Mouse (Mus musculus): ENCODE results near the gene Cd79a. TPM values are rescaled to one million over a fixed set of nuclear protein-coding genes. Genes with fewer than 3 reads are reported as not detected.

Gene Cd79a
- polyA plus RNA-seq, 2 experiments: 1.0 to 2.0 TPM

GRCm38 (mm10) chr7:24931651-24932050, 34.5 kb downstream of the Cd79a start:
- H3K4me3 ChIP-seq (ENCODE audit: insufficient read depth in 1 of 2, low read depth in 2 of 2, low read length in 2 of 2): no peak overlapping the region

DNA sequence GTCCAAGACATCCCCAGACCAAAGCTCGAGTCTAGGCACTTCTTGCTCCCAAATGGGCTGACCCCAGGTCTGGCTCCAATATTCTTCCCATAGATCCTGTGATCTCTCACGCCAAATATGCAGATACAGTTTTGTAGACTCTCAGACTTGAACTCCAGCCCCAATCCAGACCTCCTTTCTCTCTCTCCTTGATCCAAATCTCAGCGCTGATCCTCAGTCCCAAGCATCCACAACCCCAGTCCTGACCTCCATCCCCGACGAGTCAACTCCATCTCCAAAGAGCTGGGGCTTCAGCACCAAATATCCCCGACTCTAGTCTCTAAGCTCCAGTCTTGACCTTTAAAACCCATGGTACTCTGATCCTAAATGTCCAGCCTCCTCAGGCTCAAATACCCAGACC, 46.5 kb downstream of the Cd79a start:
- no peak for TF ChIP-seq EP300 (IDR thresholded peaks at IDR 0.05; ENCODE audit: low read depth)
- no peak for TF ChIP-seq CTCF (IDR thresholded peaks at IDR 0.05; ENCODE audit: low read depth)
- Histone ChIP-seq H3K27ac (no peak overlapping the region), H3K27me3 (ENCODE audit: control insufficient read depth, insufficient read depth, low read length) (peaks cover 70% of the 10 kb centered on the region), H3K4me2 (ENCODE audit: low read depth) (no peak overlapping the region), H3K36me3 (replicated peaks; ENCODE audit: control insufficient read depth, insufficient read depth, low read depth) (no peaks in the 10 kb centered on the region), H3K9me3 (ENCODE audit: control insufficient read depth, low read length) (no peaks in the 10 kb centered on the region), H3K4me3 (ENCODE audit: insufficient read depth in 1 of 2, low read depth in 2 of 2, low read length in 2 of 2) (no peak overlapping the region), H3K4me1 (replicated peaks; ENCODE audit: control insufficient read depth in 2 of 2, insufficient read depth in 2 of 2, low read length in 1 of 2) (no peaks in the 10 kb centered on the region), H3K9ac (replicated peaks) (no peak overlapping the region)
- ATAC-seq (ENCODE audit: insufficient read depth) (no peak), DNase-seq (ENCODE audit: low read depth in 3 of 3, low spot score in 3 of 3) (no peak)
- 6% methylated on average over 6 of the region's 6 CpGs for WGBS (ENCODE audit: insufficient replicate concordance)

More at GRCm38 (mm10) chr7:24931651-24932050, 34.5 kb downstream of the Cd79a start:
- TF ChIP-seq CTCF (IDR thresholded peaks at IDR 0.05; ENCODE audit: low read depth) (no peak), EP300 (IDR thresholded peaks at IDR 0.05; ENCODE audit: low read depth) (no peak)
- 3% methylated on average over 15 of the region's 15 CpGs for WGBS (ENCODE audit: insufficient replicate concordance)
- H3K9me3 ChIP-seq (ENCODE audit: control insufficient read depth, low read length): no peaks in the 10 kb centered on the region
- H3K4me1 ChIP-seq (replicated peaks; ENCODE audit: control insufficient read depth in 2 of 2, insufficient read depth in 2 of 2, low read length in 1 of 2): no peaks in the 10 kb centered on the region
- no peak overlapping the region for H3K9ac ChIP-seq (replicated peaks)
- no peaks in the 10 kb centered on the region for H3K36me3 ChIP-seq (replicated peaks; ENCODE audit: control insufficient read depth, insufficient read depth, low read depth)
- DNase-seq (ENCODE audit: low read depth in 3 of 3, low spot score in 3 of 3): no peak
- H3K27ac ChIP-seq: no peak overlapping the region
- H3K27me3 ChIP-seq (ENCODE audit: control insufficient read depth, insufficient read depth, low read length): peaks cover 53% of the 10 kb centered on the region
- no peak for ATAC-seq (ENCODE audit: insufficient read depth)
- no peak overlapping the region for H3K4me2 ChIP-seq (ENCODE audit: low read depth)

GRCm38 (mm10) chr7:24944257-24944950, 47.2 kb downstream of the Cd79a start, which contains the start of gene Gm4881:
Gene Gm4881 (minus strand): TSS chr7:24944494.
- no peak for TF ChIP-seq EP300 (IDR thresholded peaks at IDR 0.05; ENCODE audit: low read depth)
- no peak for TF ChIP-seq CTCF (IDR thresholded peaks at IDR 0.05; ENCODE audit: low read depth)
- WGBS (ENCODE audit: insufficient replicate concordance): 2% methylated on average over 71 of the region's 72 CpGs
- Histone ChIP-seq H3K4me1 (replicated peaks; ENCODE audit: control insufficient read depth in 2 of 2, insufficient read depth in 2 of 2, low read length in 1 of 2) (no peaks in the 10 kb centered on the region), H3K27me3 (ENCODE audit: control insufficient read depth, insufficient read depth, low read length) (peaks cover 77% of the 10 kb centered on the region), H3K36me3 (replicated peaks; ENCODE audit: control insufficient read depth, insufficient read depth, low read depth) (no peaks in the 10 kb centered on the region), H3K4me2 (ENCODE audit: low read depth) (peak within 1 kb of the TSS; percentile 23), H3K9me3 (ENCODE audit: control insufficient read depth, low read length) (no peaks in the 10 kb centered on the region), H3K9ac (replicated peaks) (no peak within 1 kb of the TSS), H3K27ac (no peak within 1 kb of the TSS), H3K4me3 (ENCODE audit: insufficient read depth in 1 of 2, low read depth in 2 of 2, low read length in 2 of 2) (peak within 1 kb of the TSS in 1 of 2 experiments; percentile 17; a peak in 2 of 4 replicates)
- DNase-seq (ENCODE audit: low read depth in 3 of 3, low spot score in 3 of 3) (no peak), ATAC-seq (ENCODE audit: insufficient read depth) (no peak)

DNA sequence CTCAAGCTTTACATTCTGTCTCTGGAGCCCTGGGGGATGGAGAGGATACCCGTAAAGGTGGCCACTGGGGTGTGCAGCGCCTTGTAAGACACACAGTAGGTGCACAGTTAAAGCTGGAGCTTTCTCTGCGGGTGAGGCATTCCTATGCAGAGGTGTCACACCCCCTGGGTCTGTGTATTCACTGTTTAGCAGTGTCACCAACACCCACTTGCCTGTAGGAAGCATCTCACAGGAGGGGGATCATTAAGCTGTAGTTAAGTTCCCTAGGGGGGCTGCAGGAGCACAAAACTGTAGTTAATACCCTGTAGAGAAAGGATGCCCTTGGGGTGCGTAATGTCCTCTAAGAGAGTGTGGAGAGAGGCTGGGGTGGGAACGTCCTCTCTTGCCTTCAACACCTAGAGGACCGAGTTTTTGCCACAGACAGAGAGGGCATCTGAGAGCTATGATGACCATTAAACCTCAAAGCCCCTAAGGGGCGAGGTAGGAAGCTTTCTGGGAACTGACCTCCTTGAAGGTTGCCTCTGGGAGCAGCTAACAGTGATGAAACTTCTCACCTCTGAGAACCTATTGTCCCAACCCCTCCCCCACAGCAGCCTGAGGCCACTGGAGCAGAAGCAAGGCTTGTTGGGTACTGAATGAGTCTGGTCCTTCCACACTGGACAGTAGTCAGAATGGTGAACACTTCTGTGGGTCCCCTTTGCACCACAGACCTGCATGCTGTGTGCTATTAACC, 50.3 kb downstream of the Cd79a start:
- H3K36me3 ChIP-seq (replicated peaks; ENCODE audit: control insufficient read depth, insufficient read depth, low read depth): no peaks in the 10 kb centered on the region
- no peak overlapping the region for H3K27ac ChIP-seq
- H3K27me3 ChIP-seq (ENCODE audit: control insufficient read depth, insufficient read depth, low read length): peaks cover 97% of the 10 kb centered on the region
- WGBS (ENCODE audit: insufficient replicate concordance): 3% methylated on average over 7 of the region's 7 CpGs
- no peaks in the 10 kb centered on the region for H3K9me3 ChIP-seq (ENCODE audit: control insufficient read depth, low read length)
- no peak for TF ChIP-seq EP300 (IDR thresholded peaks at IDR 0.05; ENCODE audit: low read depth)
- no peak for TF ChIP-seq CTCF (IDR thresholded peaks at IDR 0.05; ENCODE audit: low read depth)
- DNase-seq (ENCODE audit: low read depth in 3 of 3, low spot score in 3 of 3) (no peak), ATAC-seq (ENCODE audit: insufficient read depth) (no peak)
- H3K4me3 ChIP-seq (ENCODE audit: insufficient read depth in 1 of 2, low read depth in 2 of 2, low read length in 2 of 2): no peak overlapping the region
- no peaks in the 10 kb centered on the region for H3K4me1 ChIP-seq (replicated peaks; ENCODE audit: control insufficient read depth in 2 of 2, insufficient read depth in 2 of 2, low read length in 1 of 2)
- H3K4me2 ChIP-seq (ENCODE audit: low read depth): no peak overlapping the region
- no peak overlapping the region for H3K9ac ChIP-seq (replicated peaks)

GRCm38 (mm10) chr7:24948774-24949173, 51.6 kb downstream of the Cd79a start:
- 6% methylated on average over 29 of the region's 29 CpGs for WGBS (ENCODE audit: insufficient replicate concordance)
- no peaks in the 10 kb centered on the region for H3K9me3 ChIP-seq (ENCODE audit: control insufficient read depth, low read length)
- no peaks in the 10 kb centered on the region for H3K4me1 ChIP-seq (replicated peaks; ENCODE audit: control insufficient read depth in 2 of 2, insufficient read depth in 2 of 2, low read length in 1 of 2)
- H3K36me3 ChIP-seq (replicated peaks; ENCODE audit: control insufficient read depth, insufficient read depth, low read depth): no peaks in the 10 kb centered on the region
- H3K27me3 ChIP-seq (ENCODE audit: control insufficient read depth, insufficient read depth, low read length): peaks cover 97% of the 10 kb centered on the region
- DNase-seq (ENCODE audit: low read depth in 3 of 3, low spot score in 3 of 3) (no peak), ATAC-seq (ENCODE audit: insufficient read depth) (no peak)
- no peak overlapping the region for H3K27ac ChIP-seq
- no peak overlapping the region for H3K9ac ChIP-seq (replicated peaks)
- TF ChIP-seq CTCF (IDR thresholded peaks at IDR 0.05; ENCODE audit: low read depth) (no peak), EP300 (IDR thresholded peaks at IDR 0.05; ENCODE audit: low read depth) (no peak)
- H3K4me3 ChIP-seq (ENCODE audit: insufficient read depth in 1 of 2, low read depth in 2 of 2, low read length in 2 of 2): no peak overlapping the region
- H3K4me2 ChIP-seq (ENCODE audit: low read depth): no peak overlapping the region
